Mouse (Mus musculus): ENCODE measurements around the gene Tcp11.

- TF ChIP-seq POLR2A (IDR thresholded peaks at IDR 0.05; ENCODE audit: low read depth, low read length) (no peak), CTCF (IDR thresholded peaks at IDR 0.05; ENCODE audit: borderline replicate concordance, insufficient read depth, low read length) (no peak)
These were observed 49.4 kb upstream of the Tcp11 start for GRCm38 (mm10) chr17:28129796-28130195.

Data from embryonic fibroblast, embryonic 13.5 days (primary cell).